Mouse (Mus musculus) liver, embryonic 16.5 days (tissue): Measurements from ENCODE around the gene D930007J09Rik. TPM values are rescaled to one million over a fixed set of nuclear protein-coding genes. Genes with fewer than 3 reads are reported as not detected.

Experiments
- ATAC-seq: fragments of 200-750 bp; cut with Nextera tagmentation; 2 replicates; pipeline ENCODE4 v1.8.0; 2017; ENCODE audit warnings: low read depth, mild to moderate bottlenecking, moderate number of reproducible peaks, moderate library complexity
- H3K27ac ChIP-seq: fragments of 300-500 bp; sonication (generic); 2 replicates; pipeline ENCODE4 v1.5.1; 2014; ENCODE audit warnings: mild to moderate bottlenecking, low read length
- H3K27me3 ChIP-seq: fragments of 300-500 bp; sonication (generic); 2 replicates; pipeline ENCODE4 v1.6.1; 2014; ENCODE audit warnings: low read depth, low read length, mixed read lengths; ENCODE audit not compliant: control insufficient read depth, insufficient read depth
- H3K36me3 ChIP-seq: fragments of 300-500 bp; sonication (generic); 2 replicates; pipeline ENCODE4 v1.6.1; 2014; ENCODE audit warnings: mild to moderate bottlenecking; ENCODE audit not compliant: control insufficient read depth, insufficient read depth
- H3K4me1 ChIP-seq: fragments of 300-500 bp; sonication (generic); 2 replicates; pipeline ENCODE4 v1.6.1; 2014; ENCODE audit warnings: low read depth, low read length, mixed read lengths; ENCODE audit not compliant: control insufficient read depth
- H3K4me2 ChIP-seq: fragments of 300-500 bp; sonication (generic); 2 replicates; pipeline ENCODE4 v1.6.1; 2014; ENCODE audit warnings: low read depth, low read length, mixed read lengths
- H3K4me3 ChIP-seq: fragments of 300-500 bp; sonication (generic); 2 replicates; pipeline ENCODE4 v1.5.1; 2014; ENCODE audit warnings: low read depth, mild to moderate bottlenecking, low read length
- H3K9ac ChIP-seq: fragments of 300-500 bp; sonication (generic); 2 replicates; pipeline ENCODE4 v1.6.1; 2014; ENCODE audit warnings: low read depth, low read length
- H3K9me3 ChIP-seq: fragments of 300-500 bp; sonication (generic); replicated peaks from 2 replicates; pipeline ENCODE4 v1.6.1; 2016; ENCODE audit warnings: low read length; ENCODE audit not compliant: control insufficient read depth
- WGBS: fragments of 180-500 bp; shearing (Covaris S2); extraction: QIAGEN DNeasy Blood & Tissue Kit; methylation state at CpG from one replicate; pipeline ENCODE4 v1.1.7; 2014; ENCODE audit not compliant: insufficient replicate concordance; 5-methylcytosine and 5-hydroxymethylcytosine counted together
- polyA plus RNA-seq: library from polyadenylated mRNA; unstranded; fragments of >200 nt; fragmentation: Nextera tagmentation; extraction: Ambion mirVana; gene quantifications from 2 replicates; pipeline ENCODE4 v1.2.1, GENCODE M21; 2015

The D930007J09Rik gene
- polyA plus RNA-seq, 1 experiment from 2014 or later, result not detected

GRCm38 (mm10) chr13:32778861-32779260 lies 23.8 kb downstream of the D930007J09Rik start:
- H3K9ac ChIP-seq, result no peak overlapping the region
- 59% methylated on average over 3 of the region's 3 CpGs for WGBS
- ATAC-seq, result no peak
- H3K4me1 ChIP-seq, result no peaks in the 10 kb centered on the region
- no peaks in the 10 kb centered on the region for H3K27me3 ChIP-seq
- no peaks in the 10 kb centered on the region for H3K36me3 ChIP-seq
- H3K9me3 ChIP-seq, result no peaks in the 10 kb centered on the region
- no peak overlapping the region for H3K27ac ChIP-seq
- H3K4me2 ChIP-seq, result no peak overlapping the region
- no peak overlapping the region for H3K4me3 ChIP-seq

GRCm38 (mm10) chr13:32776350-32776749 lies 26.3 kb downstream of the D930007J09Rik start:
- H3K4me2 ChIP-seq, result no peak overlapping the region
- H3K27me3 ChIP-seq, result no peaks in the 10 kb centered on the region
- 72% methylated on average over 10 of the region's 10 CpGs for WGBS
- no peaks in the 10 kb centered on the region for H3K9me3 ChIP-seq
- no peak for ATAC-seq
- H3K36me3 ChIP-seq, result no peaks in the 10 kb centered on the region
- no peak overlapping the region for H3K9ac ChIP-seq
- no peak overlapping the region for H3K27ac ChIP-seq
- no peaks in the 10 kb centered on the region for H3K4me1 ChIP-seq
- H3K4me3 ChIP-seq, result no peak overlapping the region

GRCm38 (mm10) chr13:32775889-32776288 lies 26.8 kb downstream of the D930007J09Rik start:
- Histone ChIP-seq H3K36me3 (no peaks in the 10 kb centered on the region), H3K4me2 (no peak overlapping the region), H3K4me1 (no peaks in the 10 kb centered on the region), H3K27me3 (no peaks in the 10 kb centered on the region), H3K9ac (no peak overlapping the region), H3K27ac (no peak overlapping the region), H3K9me3 (no peaks in the 10 kb centered on the region), H3K4me3 (no peak overlapping the region)
- ATAC-seq, result no peak
- 70% methylated on average over 9 of the region's 9 CpGs for whole genome bisulfite sequencing

- 25% methylated on average over 3 of the region's 3 CpGs for WGBS
- no peak overlapping the region for H3K9ac ChIP-seq
- no peaks in the 10 kb centered on the region for H3K36me3 ChIP-seq
- H3K27ac ChIP-seq, result no peak overlapping the region
- no peak overlapping the region for H3K4me3 ChIP-seq
- no peaks in the 10 kb centered on the region for H3K4me1 ChIP-seq
- H3K27me3 ChIP-seq, result no peaks in the 10 kb centered on the region
- no peaks in the 10 kb centered on the region for H3K9me3 ChIP-seq
- ATAC-seq, result no peak
- H3K4me2 ChIP-seq, result no peak overlapping the region
Observed at GRCm38 (mm10) chr13:32769960-32770359, 32.7 kb downstream of the D930007J09Rik start.

- Histone ChIP-seq H3K4me1 (no peaks in the 10 kb centered on the region), H3K4me3 (no peak overlapping the region), H3K9me3 (no peaks in the 10 kb centered on the region), H3K27me3 (no peaks in the 10 kb centered on the region), H3K9ac (no peak overlapping the region), H3K4me2 (no peak overlapping the region), H3K27ac (no peak overlapping the region), H3K36me3 (no peaks in the 10 kb centered on the region)
- 7% methylated on average over 4 of the region's 4 CpGs for WGBS
- no peak for ATAC-seq
Observed at GRCm38 (mm10) chr13:32768104-32768503, 34.5 kb downstream of the D930007J09Rik start.

- no peaks in the 10 kb centered on the region for H3K4me1 ChIP-seq
- 37% methylated on average over 7 of the region's 7 CpGs for WGBS
- no peaks in the 10 kb centered on the region for H3K36me3 ChIP-seq
- H3K4me2 ChIP-seq, result no peak overlapping the region
- H3K9ac ChIP-seq, result no peak overlapping the region
- no peaks in the 10 kb centered on the region for H3K9me3 ChIP-seq
- H3K27me3 ChIP-seq, result no peaks in the 10 kb centered on the region
- no peak overlapping the region for H3K27ac ChIP-seq
- H3K4me3 ChIP-seq, result no peak overlapping the region
- ATAC-seq, result no peak
Observed at GRCm38 (mm10) chr13:32764448-32764847, 38.2 kb downstream of the D930007J09Rik start.

- Histone ChIP-seq H3K27ac (no peak overlapping the region), H3K4me3 (no peak overlapping the region), H3K4me2 (no peak overlapping the region), H3K27me3 (no peaks in the 10 kb centered on the region), H3K4me1 (no peaks in the 10 kb centered on the region), H3K36me3 (no peaks in the 10 kb centered on the region), H3K9me3 (no peaks in the 10 kb centered on the region), H3K9ac (no peak overlapping the region)
- no peak for ATAC-seq
- 54% methylated on average over 3 of the region's 3 CpGs for WGBS
Observed at GRCm38 (mm10) chr13:32763141-32763540, 39.5 kb downstream of the D930007J09Rik start.

- ATAC-seq, result no peak
- H3K27me3 ChIP-seq, result no peaks in the 10 kb centered on the region
- H3K36me3 ChIP-seq, result no peaks in the 10 kb centered on the region
- no peaks in the 10 kb centered on the region for H3K9me3 ChIP-seq
- H3K4me2 ChIP-seq, result no peak overlapping the region
- no peak overlapping the region for H3K9ac ChIP-seq
- H3K4me3 ChIP-seq, result no peak overlapping the region
- WGBS, result 54% methylated on average over 2 of the region's 2 CpGs
- no peak overlapping the region for H3K27ac ChIP-seq
- H3K4me1 ChIP-seq, result no peaks in the 10 kb centered on the region
Observed at GRCm38 (mm10) chr13:32760795-32761194, 41.9 kb downstream of the D930007J09Rik start.

GRCm38 (mm10) chr13:32759036-32759435 lies 43.6 kb downstream of the D930007J09Rik start:
- no peak overlapping the region for H3K27ac ChIP-seq
- H3K36me3 ChIP-seq, result no peaks in the 10 kb centered on the region
- ATAC-seq, result no peak
- WGBS, result 42% methylated on average over 4 of the region's 4 CpGs
- H3K9me3 ChIP-seq, result no peaks in the 10 kb centered on the region
- H3K4me1 ChIP-seq, result no peaks in the 10 kb centered on the region
- H3K4me2 ChIP-seq, result no peak overlapping the region
- H3K4me3 ChIP-seq, result no peak overlapping the region
- no peak overlapping the region for H3K9ac ChIP-seq
- H3K27me3 ChIP-seq, result no peaks in the 10 kb centered on the region
